Mouse (Mus musculus): ENCODE data around the gene Cog6. TPM values are rescaled to one million over a fixed set of nuclear protein-coding genes. Genes with fewer than 3 reads are reported as not detected.

Cog6 gene
- total RNA-seq, 1 experiment from 2014 or later: 18.2 TPM

GRCm38 (mm10) chr3:53036076-53036475 is 19.0 kb upstream of the Cog6 start:
- peak; percentile 31; the same call in 1 of the 2 replicates for ATAC-seq (replicated peaks; ENCODE audit: low read depth, poor library complexity, severe bottlenecking)

- peak; percentile 45; the same call in 1 of the 2 replicates for ATAC-seq (replicated peaks; ENCODE audit: low read depth, poor library complexity, severe bottlenecking)
These were observed 16.4 kb upstream of the Cog6 start for GRCm38 (mm10) chr3:53033448-53033847.

GRCm38 (mm10) chr3:53032432-53032831 is 15.4 kb upstream of the Cog6 start:
- no peak for ATAC-seq (replicated peaks; ENCODE audit: low read depth, poor library complexity, severe bottlenecking)

GRCm38 (mm10) chr3:53031586-53031985 is 14.5 kb upstream of the Cog6 start:
- ATAC-seq (replicated peaks; ENCODE audit: low read depth, poor library complexity, severe bottlenecking): no peak

GRCm38 (mm10) chr3:53029046-53029445 is 12.0 kb upstream of the Cog6 start:
- peak; percentile 85 for ATAC-seq (replicated peaks; ENCODE audit: low read depth, poor library complexity, severe bottlenecking)

GRCm38 (mm10) chr3:53027333-53027732 is 10.3 kb upstream of the Cog6 start:
- no peak for ATAC-seq (replicated peaks; ENCODE audit: low read depth, poor library complexity, severe bottlenecking)

GRCm38 (mm10) chr3:53007411-53007810 is 9.6 kb downstream of the Cog6 start:
- ATAC-seq (replicated peaks; ENCODE audit: low read depth, poor library complexity, severe bottlenecking): no peak

- peak; percentile 78 for ATAC-seq (replicated peaks; ENCODE audit: low read depth, poor library complexity, severe bottlenecking)
These were observed 12.5 kb downstream of the Cog6 start for GRCm38 (mm10) chr3:53004406-53005114.

GRCm38 (mm10) chr3:53002076-53002475 is 15.0 kb downstream of the Cog6 start:
- no peak for ATAC-seq (replicated peaks; ENCODE audit: low read depth, poor library complexity, severe bottlenecking)

- no peak for ATAC-seq (replicated peaks; ENCODE audit: low read depth, poor library complexity, severe bottlenecking)
These were observed 17.0 kb downstream of the Cog6 start for GRCm38 (mm10) chr3:52999996-53000395.

- no peak for ATAC-seq (replicated peaks; ENCODE audit: low read depth, poor library complexity, severe bottlenecking)
These were observed 17.9 kb downstream of the Cog6 start for GRCm38 (mm10) chr3:52999016-52999744.

- ATAC-seq (replicated peaks; ENCODE audit: low read depth, poor library complexity, severe bottlenecking): no peak
These were observed 19.7 kb downstream of the Cog6 start for GRCm38 (mm10) chr3:52997381-52997780.

- ATAC-seq (replicated peaks; ENCODE audit: low read depth, poor library complexity, severe bottlenecking): no peak
These were observed 20.4 kb downstream of the Cog6 start for GRCm38 (mm10) chr3:52996635-52997034.

GRCm38 (mm10) chr3:52994666-52995065 is 22.4 kb downstream of the Cog6 start:
- ATAC-seq (replicated peaks; ENCODE audit: low read depth, poor library complexity, severe bottlenecking): 0 out of 2 replicates have a peak, but pooled peaks have one; percentile 47

GRCm38 (mm10) chr3:52993296-52993695 is 23.7 kb downstream of the Cog6 start:
- no peak for ATAC-seq (replicated peaks; ENCODE audit: low read depth, poor library complexity, severe bottlenecking)

GRCm38 (mm10) chr3:52990041-52990737 is 26.8 kb downstream of the Cog6 start:
- ATAC-seq (replicated peaks; ENCODE audit: low read depth, poor library complexity, severe bottlenecking): peak; percentile 86

- ATAC-seq (replicated peaks; ENCODE audit: low read depth, poor library complexity, severe bottlenecking): peak; percentile 71
These were observed 31.5 kb downstream of the Cog6 start for GRCm38 (mm10) chr3:52985508-52985941.

GRCm38 (mm10) chr3:52983772-52984171 is 33.3 kb downstream of the Cog6 start:
- no peak for ATAC-seq (replicated peaks; ENCODE audit: low read depth, poor library complexity, severe bottlenecking)

GRCm38 (mm10) chr3:52982993-52983392 is 34.0 kb downstream of the Cog6 start:
- ATAC-seq (replicated peaks; ENCODE audit: low read depth, poor library complexity, severe bottlenecking): no peak

- peak; percentile 83 for ATAC-seq (replicated peaks; ENCODE audit: low read depth, poor library complexity, severe bottlenecking)
These were observed 42.1 kb downstream of the Cog6 start for GRCm38 (mm10) chr3:52974674-52975556.

All from common myeloid progenitor, adult 5-6 weeks (primary cell).